Mouse (Mus musculus): ENCODE measurements at regions not wholly inside any gene's neighbourhood (a gene's known extent, or its start where the extent isn't known, plus 50 kb on each side); places are given as distances from the start of the nearest gene placed in this dataset.

DNA sequence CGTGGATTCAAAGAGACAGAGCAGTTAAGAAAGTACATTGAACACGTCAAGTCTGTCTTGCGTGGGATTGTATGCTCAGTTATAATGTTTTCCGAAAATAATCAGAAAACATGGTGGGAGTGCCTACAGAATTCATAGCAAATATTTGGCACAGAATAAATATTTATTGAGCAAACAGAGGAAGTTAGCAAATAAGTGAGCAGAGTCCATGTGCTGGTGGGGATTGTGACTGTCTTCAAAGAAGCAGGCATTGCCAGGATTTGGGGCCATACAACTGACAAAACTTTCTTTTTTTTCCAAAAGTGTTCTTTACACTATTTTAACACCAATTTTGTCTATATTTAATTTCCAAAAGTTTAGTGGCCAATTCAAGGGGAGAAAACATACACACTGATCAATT is 1729.8 kb downstream of the AI429214 start:
- DNase-seq: no peak

DNA sequence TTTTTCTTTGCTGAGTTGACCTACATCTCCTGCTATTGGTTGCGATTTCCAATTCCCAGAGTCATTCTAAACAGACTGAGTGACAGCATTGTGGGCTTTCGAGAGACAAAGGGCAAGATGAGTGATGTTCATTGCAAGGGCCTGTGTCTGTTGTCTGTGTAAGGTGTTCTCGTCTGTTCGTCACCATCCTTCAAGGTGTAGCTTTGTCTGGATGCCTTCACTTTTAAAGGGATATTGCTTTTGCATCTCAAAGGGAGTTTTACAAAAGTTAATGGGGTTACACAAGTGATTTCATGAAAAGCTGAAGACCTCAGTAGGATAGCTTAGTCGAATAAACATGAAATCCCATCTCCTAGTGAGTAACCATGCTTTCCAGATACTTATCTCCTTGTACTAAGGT is 1731.9 kb downstream of the AI429214 start:
- DNase-seq: no peak

DNA sequence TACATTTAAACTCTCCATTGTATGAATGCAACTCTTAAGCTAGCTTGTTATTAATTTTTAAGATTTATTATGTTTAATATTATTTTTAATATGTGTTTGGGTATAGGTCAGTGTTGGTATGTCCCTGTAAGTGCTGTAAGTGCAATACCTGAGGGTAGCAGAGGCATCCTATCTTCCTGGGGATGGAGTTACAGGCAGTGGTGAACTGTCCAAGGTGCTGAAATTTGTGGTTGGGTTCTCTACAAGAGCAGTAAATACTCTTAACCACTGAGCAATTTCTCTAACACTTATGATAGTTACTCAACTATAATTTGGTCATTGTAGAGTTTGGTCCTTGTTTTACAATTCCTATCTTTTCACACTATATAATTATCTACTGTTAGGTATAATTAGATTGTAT is 1753.7 kb downstream of the AI429214 start:
- peak; percentile 2 for DNase-seq

DNA sequence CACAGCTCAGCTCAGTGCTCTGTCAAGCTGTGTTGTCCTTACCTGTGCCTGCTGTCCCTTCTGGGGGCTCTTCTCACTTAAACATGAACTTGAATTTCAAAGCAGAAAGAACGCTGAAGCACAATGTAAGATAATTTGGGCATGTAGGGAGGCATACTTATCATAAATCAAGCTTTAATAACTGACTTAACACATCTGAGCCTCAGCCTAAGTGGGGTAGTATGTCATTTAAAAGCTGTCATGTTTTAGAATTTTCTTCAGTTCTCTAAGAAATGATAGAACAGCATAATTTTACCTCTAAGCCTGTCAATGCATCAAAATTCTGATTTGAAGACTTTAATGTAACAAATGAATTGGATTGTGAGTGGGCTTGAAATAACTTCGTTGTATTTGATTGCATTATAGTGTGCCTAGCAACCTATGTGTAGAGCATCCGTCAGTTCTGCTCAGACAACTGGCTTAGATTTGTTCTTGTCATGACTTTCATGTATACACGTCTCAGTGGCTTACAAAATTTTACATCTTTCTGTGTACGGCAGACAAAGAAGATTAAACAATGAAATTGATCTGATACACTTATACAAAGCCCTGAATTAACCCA is 1773.3 kb downstream of the AI429214 start:
- DNase-seq: no peak

DNA sequence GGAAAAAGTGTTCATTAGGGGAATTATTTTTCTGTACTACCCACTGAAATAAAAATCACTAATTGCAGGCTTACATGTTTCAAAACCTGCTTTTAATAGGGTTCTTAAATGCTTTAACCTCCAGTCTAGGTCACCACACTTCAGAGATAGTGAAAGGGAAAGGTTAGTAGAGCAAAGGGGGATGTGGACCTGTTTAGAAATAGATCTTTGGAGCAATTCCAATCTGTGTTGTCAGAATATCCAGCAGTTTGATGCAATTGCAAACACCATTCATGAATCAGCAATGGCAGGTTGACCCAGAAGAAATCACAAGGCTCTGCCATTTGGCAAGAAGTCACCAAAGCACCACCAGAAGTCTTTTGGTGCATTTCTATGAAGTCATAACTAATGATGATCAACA is 1819.1 kb downstream of the AI429214 start:
- DNase-seq: no peak

DNA sequence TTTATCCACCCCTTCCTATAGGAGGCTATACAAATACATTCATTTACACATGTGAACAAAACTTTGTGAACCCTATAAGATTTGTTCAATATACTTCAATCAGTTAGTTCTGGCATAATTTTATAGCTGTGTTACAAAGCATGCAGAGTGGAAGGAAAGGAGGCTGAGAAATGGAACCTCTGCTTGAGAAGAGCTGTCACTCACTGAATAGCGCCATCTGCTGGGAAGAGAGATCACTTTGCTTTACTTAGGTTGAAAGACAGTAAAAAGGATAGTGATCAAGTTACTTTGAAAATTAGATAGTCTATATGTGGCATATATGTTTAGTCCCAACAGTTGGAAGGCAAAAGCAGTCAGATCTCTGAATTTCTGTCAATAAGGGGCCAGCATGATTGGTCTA is 1824.8 kb downstream of the AI429214 start:
- peak; percentile 42 for DNase-seq

DNA sequence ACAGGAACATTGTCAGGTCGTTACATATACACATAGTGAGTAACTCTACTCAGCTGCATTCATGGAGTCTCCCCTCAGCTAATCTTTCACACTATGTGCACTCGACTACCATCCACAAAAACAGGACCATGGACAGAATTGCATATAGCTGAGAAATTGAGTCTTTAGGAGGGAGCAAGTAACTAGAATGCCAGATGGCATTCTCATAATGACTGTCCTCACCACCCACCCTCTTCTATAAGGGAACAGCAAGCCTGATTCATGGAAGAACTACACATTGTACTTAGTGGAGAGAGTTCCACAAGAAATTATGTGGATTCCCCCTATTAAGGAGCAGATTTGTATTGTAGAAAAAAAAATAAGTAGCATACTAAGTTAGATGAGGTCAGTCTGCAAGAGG is 1813.4 kb upstream of the Adam24 start:
- no peak for DNase-seq

DNA sequence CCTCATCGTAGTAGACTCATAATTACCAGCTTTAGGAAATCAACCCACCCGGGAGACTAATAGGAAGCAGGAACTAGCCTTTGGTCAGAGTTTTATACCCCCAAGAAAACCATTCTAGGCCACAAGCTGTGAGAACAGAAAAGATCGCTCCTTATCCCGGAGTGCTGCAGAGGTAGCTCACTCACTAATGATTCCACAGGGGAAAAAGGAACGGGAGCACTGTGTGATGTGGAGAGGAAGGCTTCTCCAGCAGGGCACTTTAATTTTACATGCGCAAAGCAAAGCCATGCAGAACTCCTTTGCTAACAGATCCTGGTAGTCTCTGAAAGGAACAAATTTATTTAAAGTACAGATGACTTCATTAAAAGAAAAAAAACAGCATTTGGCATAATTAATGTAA is 1807.5 kb upstream of the Adam24 start:
- DNase-seq: no peak

Measured in lung, postnatal 36 days (tissue).